Mouse (Mus musculus): ENCODE data around the gene Myo15b.

DNA sequence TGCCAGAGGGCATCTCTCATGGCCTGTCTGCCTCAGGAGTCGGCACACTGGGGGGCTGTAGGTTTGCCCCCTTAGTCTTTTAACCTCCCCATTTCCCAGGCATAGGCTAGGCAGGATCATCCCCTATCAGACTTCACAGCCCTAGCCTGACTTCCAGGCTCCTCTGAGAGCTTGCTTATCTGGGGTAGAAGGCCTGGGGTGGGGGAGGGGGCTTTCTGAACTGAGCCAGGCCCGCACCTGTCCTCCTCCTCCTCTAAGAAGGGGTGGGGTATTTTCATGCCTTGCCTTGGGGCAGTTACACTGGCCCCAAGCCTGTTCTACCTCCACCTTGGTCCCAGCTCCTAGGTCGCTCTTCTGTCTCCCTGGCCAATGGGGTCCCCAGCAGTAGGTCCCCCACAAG, 26.7 kb upstream of the Myo15b start:
- TF ChIP-seq CTCF (IDR thresholded peaks at IDR 0.05) (no peak), POLR2A (IDR thresholded peaks at IDR 0.05; ENCODE audit: insufficient read depth, low read depth, low read length) (no peak)
